Mouse (Mus musculus): ENCODE results near the gene Ldhd. TPM values are rescaled to one million over a fixed set of nuclear protein-coding genes. Genes with fewer than 3 reads are reported as not detected.

Ldhd gene
- polyA plus RNA-seq, 1 experiment = 0.68 TPM

DNA sequence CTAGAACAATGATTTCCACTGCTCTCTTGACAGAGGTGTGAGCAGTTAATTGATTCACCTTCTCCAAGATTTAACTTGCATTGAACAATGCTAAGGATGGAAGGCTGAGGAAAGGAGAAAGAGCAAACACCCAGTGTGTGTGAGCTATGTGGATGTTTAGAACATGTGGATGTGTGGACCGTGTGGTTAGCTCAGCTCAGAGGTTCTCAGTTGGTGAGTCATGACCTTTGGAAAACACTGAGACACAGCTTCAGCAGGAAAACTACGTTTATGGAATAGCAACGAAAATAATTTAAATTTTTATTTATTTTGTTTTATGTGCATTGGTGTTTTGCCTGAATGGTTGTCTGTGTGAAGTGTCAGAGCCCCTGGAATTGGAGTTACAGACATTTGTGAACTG, 40.0 kb downstream of the Ldhd start:
- DNase-seq (ENCODE audit: low read depth) = no peak

DNA sequence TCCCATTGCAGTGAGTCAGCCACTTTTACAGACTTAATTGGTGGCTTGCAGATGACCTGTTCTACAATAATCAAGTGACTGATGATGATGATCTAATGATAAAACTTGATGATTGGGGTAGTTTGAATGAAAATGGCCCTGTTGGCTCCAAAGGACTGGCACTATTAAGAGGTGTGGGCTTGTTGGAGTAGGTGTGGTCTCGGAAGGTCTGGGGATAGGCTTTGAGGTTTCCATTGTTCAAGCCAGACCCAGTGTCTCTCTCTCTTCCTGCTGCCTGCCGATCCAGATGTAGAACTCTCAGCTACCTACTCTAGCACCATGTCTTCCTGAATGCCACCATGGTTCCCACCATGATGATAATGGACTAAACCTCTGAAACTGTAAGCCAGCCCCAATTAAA, 41.8 kb downstream of the Ldhd start:
- TF ChIP-seq POLR2A (IDR thresholded peaks at IDR 0.05; ENCODE audit: borderline replicate concordance, extremely low read depth, insufficient read depth, insufficient read length, poor library complexity, severe bottlenecking) (no peak), CTCF (IDR thresholded peaks at IDR 0.05; ENCODE audit: borderline replicate concordance, extremely low read depth, insufficient read depth, insufficient read length) (no peak)
- DNase-seq (ENCODE audit: low read depth) = no peak

More for the DNA sequence above, 40.0 kb downstream of the Ldhd start:
- TF ChIP-seq POLR2A (IDR thresholded peaks at IDR 0.05; ENCODE audit: borderline replicate concordance, extremely low read depth, insufficient read depth, insufficient read length, poor library complexity, severe bottlenecking) (no peak), CTCF (IDR thresholded peaks at IDR 0.05; ENCODE audit: borderline replicate concordance, extremely low read depth, insufficient read depth, insufficient read length) (no peak)

DNA sequence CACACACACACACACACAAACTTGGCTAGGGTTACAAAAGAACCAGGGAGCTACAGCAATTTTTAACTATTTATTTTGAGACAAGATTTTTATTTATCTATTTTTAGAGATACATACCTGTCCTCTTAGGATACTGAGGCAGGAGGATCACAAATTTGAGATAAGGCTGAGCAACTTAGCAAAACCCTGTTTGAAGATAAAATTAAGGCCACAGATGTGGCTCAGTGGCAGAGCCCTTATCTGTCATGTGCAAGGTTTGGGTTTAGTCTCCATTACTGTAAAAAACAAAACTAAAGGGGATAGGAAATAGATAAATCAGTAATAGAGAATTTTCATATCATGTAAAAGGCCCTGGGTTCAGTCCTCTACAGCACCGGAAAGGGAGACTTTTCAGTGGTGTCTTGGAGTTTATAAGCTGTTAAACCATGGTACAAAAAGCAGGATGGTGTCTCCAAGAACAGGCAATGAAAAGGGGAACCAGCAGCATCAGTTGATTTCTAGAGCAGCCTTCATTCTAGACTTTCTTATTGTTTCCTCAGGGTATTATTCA, 42.6 kb downstream of the Ldhd start:
- no peak for DNase-seq (ENCODE audit: low read depth)
- no peak for TF ChIP-seq CTCF (IDR thresholded peaks at IDR 0.05; ENCODE audit: borderline replicate concordance, extremely low read depth, insufficient read depth, insufficient read length)
- TF ChIP-seq POLR2A (IDR thresholded peaks at IDR 0.05; ENCODE audit: borderline replicate concordance, extremely low read depth, insufficient read depth, insufficient read length, poor library complexity, severe bottlenecking) = no peak

DNA sequence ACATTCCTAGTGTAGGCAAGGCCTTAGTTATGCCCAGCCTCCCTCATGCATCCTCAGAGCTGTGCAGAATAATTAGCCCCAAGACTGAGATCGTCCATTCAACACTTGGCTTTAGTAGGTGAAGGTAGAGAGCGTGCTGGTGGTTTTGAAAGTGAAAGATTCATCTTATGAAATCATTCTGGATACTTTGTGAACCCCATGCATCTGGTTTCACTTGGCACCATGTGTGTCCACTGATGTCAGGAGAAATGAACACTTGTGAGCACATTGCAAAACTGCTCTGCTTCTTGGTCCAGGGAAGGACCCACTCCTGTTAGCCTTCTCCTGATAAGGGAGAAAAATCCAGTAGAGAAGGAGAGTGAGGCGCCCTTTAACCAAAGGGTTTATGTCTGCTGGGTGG, 45.2 kb downstream of the Ldhd start:
- no peak for DNase-seq (ENCODE audit: low read depth)
- TF ChIP-seq CTCF (IDR thresholded peaks at IDR 0.05; ENCODE audit: borderline replicate concordance, extremely low read depth, insufficient read depth, insufficient read length) (no peak), POLR2A (IDR thresholded peaks at IDR 0.05; ENCODE audit: borderline replicate concordance, extremely low read depth, insufficient read depth, insufficient read length, poor library complexity, severe bottlenecking) (no peak)

DNA sequence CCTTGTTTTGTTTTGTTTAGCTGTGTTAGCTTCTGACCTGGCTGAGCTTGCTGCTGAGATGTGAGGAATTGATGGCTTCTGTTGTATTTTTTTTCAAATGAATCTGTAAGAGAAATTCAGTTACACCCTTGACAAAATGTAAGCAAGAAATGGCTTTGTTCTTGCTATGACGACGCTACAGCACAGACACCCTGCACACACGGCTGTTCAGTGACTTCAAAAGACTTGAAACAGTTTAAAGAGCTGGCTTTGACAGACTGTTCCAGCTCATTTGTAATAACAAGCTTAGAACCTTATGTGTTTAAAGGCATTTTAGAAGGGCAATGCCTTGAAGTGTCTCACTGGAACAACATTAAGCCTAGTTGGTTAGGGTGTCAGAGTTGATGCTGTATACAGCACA, 47.8 kb downstream of the Ldhd start:
- DNase-seq (ENCODE audit: low read depth) = peak; percentile 34
- TF ChIP-seq POLR2A (IDR thresholded peaks at IDR 0.05; ENCODE audit: borderline replicate concordance, extremely low read depth, insufficient read depth, insufficient read length, poor library complexity, severe bottlenecking) (no peak), CTCF (IDR thresholded peaks at IDR 0.05; ENCODE audit: borderline replicate concordance, extremely low read depth, insufficient read depth, insufficient read length) (no peak)

DNA sequence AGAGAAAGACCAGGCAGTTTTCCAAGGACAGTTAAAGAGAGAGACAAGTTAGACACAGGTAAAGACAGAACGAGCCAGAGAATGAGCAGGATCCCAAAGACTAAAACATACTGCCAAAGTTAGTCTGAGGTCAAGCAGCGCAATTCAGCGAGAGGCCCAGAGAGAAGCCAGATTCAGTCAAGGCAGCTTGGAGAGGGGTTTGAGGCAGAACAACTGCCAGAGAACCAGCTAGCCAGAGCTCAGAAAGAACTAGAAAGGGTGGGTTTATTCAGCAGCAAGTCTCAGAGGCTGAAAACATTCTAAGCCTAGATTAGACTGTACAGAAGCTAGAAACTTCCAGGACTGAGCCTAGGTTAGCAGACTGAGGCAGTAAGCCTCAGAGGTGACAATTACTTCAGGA, 49.9 kb downstream of the Ldhd start:
- no peak for DNase-seq (ENCODE audit: low read depth)
- TF ChIP-seq POLR2A (IDR thresholded peaks at IDR 0.05; ENCODE audit: borderline replicate concordance, extremely low read depth, insufficient read depth, insufficient read length, poor library complexity, severe bottlenecking) (no peak), CTCF (IDR thresholded peaks at IDR 0.05; ENCODE audit: borderline replicate concordance, extremely low read depth, insufficient read depth, insufficient read length) (no peak)

DNA sequence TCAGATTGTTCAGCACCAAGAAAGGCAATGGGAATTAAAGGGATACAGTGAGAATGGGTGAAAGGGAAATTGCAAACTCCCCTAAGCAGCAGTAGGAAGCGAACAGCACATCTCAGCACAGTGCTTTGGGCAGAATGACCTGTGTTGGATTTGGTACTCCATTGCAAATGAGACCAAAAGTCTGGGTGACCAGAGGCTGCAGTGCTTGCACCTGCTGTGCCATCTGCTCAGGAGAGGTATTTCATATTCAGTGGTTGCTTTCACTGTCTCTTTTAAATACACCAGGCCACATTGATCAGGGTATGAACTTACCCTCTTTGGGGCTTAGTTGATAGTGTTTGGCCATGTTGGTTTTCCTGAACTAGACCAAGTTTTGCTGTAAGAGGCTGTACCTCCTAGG, 50.9 kb downstream of the Ldhd start:
- DNase-seq (ENCODE audit: low read depth) = no peak
- no peak for TF ChIP-seq POLR2A (IDR thresholded peaks at IDR 0.05; ENCODE audit: borderline replicate concordance, extremely low read depth, insufficient read depth, insufficient read length, poor library complexity, severe bottlenecking)

DNA sequence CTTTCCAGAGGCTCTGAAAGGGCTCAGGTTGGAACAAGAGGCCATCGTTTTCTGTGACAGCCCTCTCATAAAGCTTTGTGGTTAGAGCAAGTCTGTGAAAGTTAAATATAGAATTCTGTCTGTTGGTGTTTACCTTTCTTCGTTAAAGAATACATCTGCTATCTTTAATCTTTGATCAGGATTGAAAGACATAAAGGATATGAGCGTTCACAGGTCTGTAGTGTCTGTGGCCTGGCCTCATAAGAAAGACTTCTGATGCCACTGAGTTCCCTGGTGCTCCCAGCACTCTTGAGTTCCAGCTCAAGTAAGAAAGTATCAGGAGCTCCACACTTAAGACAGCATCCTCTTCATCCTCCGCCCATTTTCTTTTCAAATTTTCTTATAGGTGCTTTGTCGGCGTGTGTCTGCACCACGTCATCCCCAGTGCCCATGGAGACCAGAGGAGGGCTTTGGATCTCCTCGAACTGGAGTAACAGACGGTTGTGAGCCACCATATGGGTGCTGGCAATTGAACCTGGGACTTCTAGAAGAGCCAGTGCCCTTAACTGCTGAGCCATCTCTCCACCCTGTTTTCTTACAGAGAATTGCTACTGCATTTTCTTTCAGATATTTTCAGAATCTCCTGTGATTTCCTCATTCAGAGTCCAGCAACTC, 52.2 kb downstream of the Ldhd start:
- TF ChIP-seq POLR2A (IDR thresholded peaks at IDR 0.05; ENCODE audit: borderline replicate concordance, extremely low read depth, insufficient read depth, insufficient read length, poor library complexity, severe bottlenecking) (no peak), CTCF (IDR thresholded peaks at IDR 0.05; ENCODE audit: borderline replicate concordance, extremely low read depth, insufficient read depth, insufficient read length) (no peak)
- no peak for DNase-seq (ENCODE audit: low read depth)

DNA sequence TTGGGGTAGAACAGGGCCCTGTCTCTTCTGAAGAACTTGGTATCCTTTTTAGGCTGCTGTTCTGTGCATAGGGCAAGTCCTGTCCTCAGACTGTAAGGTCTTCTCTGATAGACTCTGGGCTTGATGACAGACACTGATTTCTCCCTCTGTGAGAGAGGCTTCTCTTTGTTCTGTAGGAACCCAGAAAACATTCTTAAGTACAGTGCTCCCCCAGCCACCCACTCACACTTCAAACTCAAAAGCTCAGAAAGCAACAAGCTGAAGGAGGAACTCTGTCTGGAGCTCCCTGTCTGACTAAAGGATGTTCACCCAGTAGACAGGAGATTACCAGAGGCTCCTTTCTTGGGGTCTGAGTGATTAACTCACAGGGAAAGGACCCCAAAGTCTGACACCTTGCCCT, 53.7 kb downstream of the Ldhd start:
- DNase-seq (ENCODE audit: low read depth) = no peak

DNA sequence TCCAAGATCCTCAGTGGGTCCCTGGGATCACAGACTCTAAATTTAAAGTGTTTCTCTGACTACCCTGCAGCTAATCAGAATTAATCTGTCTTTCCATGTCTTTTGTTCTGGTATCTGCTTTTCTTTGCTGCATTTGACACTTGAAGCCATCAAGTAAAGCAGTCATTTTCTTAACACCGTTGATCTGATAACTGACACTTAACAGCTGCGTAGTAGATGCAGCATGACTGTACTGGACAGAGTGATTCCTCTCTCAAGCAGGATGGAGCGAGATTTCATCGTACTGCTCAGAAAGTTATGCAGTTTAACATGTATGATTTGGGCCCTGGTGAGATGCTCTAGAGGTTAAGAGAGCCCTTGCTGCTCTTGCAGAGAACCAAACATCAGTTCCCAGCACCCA, 54.7 kb downstream of the Ldhd start:
- DNase-seq (ENCODE audit: low read depth) = no peak
- TF ChIP-seq CTCF (IDR thresholded peaks at IDR 0.05; ENCODE audit: borderline replicate concordance, extremely low read depth, insufficient read depth, insufficient read length) (no peak), POLR2A (IDR thresholded peaks at IDR 0.05; ENCODE audit: borderline replicate concordance, extremely low read depth, insufficient read depth, insufficient read length, poor library complexity, severe bottlenecking) (no peak)

More for the DNA sequence above, 53.7 kb downstream of the Ldhd start:
- no peak for TF ChIP-seq POLR2A (IDR thresholded peaks at IDR 0.05; ENCODE audit: borderline replicate concordance, extremely low read depth, insufficient read depth, insufficient read length, poor library complexity, severe bottlenecking)
- no peak for TF ChIP-seq CTCF (IDR thresholded peaks at IDR 0.05; ENCODE audit: borderline replicate concordance, extremely low read depth, insufficient read depth, insufficient read length)

DNA sequence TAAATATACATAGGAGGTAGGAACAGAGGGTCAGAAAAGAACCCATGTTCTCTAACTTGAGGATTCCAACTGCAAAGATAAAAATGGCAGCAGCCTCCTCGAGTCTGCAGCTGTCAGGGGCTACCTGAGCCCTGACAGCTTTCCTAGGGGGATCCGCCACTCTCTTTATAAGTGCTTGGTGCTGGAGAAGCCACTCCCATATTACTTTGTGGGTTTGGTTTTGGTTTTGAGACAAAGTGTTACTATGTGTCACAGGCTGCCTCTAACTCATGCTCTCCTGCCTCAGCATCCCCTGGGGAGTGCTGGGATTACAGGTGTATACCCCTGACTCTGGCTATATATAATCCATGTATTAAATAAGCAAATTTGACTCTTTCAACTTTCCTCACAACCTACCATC, 56.2 kb downstream of the Ldhd start:
- no peak for DNase-seq (ENCODE audit: low read depth)
- TF ChIP-seq POLR2A (IDR thresholded peaks at IDR 0.05; ENCODE audit: borderline replicate concordance, extremely low read depth, insufficient read depth, insufficient read length, poor library complexity, severe bottlenecking) (no peak), CTCF (IDR thresholded peaks at IDR 0.05; ENCODE audit: borderline replicate concordance, extremely low read depth, insufficient read depth, insufficient read length) (no peak)

Other genes starting within 250 kb of the Ldhd start
- 0.20 and 0.37 TPM in 2 replicates for gene Fa2h, start 236.6 kb downstream of the Ldhd start, polyA plus RNA-seq (2012; rRNA removed)
- 14.2 and 16.0 TPM in 2 replicates for gene Wdr59, start 108.3 kb downstream of the Ldhd start, polyA plus RNA-seq (2012; rRNA removed)
- gene Znrf1, start 94.3 kb downstream of the Ldhd start, polyA plus RNA-seq (2012; rRNA removed) = 237 and 293 TPM in 2 replicates
- gene Zfp1, start 13.0 kb upstream of the Ldhd start, polyA plus RNA-seq (2012; rRNA removed) = 25.6 and 25.9 TPM in 2 replicates
- gene Ctrb1, start 60.6 kb upstream of the Ldhd start, polyA plus RNA-seq (2012; rRNA removed) = 0.10 and 0.22 TPM in 2 replicates
- gene Bcar1, start 113.4 kb upstream of the Ldhd start, polyA plus RNA-seq (2012; rRNA removed) = 101 and 113 TPM in 2 replicates
- gene Cfdp1, start 223.9 kb upstream of the Ldhd start, polyA plus RNA-seq (2012; rRNA removed) = 65.0 and 97.6 TPM in 2 replicates
- gene Tmem170, start 246.4 kb upstream of the Ldhd start, polyA plus RNA-seq (2012; rRNA removed) = 3.8 and 4.1 TPM in 2 replicates